Comparison of ENCODE assay signal across 18 mouse cellular contexts in the genomic region with DNA sequence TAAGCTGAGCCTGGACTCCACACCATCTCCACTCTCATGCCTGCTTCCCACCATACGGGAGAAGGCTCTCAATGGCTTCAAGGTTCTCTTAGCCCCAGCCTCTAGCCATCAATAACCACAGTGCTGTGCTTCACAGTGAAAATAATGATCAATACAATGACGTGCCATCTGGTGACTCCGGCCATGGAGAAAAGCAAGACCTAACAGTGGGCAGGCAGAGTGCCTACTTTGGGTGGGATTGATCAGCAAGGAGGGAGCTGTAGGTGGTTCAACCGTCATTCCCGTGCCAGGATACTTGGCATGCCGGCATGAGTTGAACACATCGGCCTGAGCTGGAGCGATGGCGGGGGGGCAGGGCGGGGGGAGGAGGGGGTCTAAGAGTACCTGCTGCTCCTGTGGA. TPM values are rescaled to one million over a fixed set of nuclear protein-coding genes. Genes with fewer than 3 reads are reported as not detected.
DNase-seq lines count a peak whose midpoint lies in the region; ATAC-seq lines count a peak whose summit lies in the region.
"Had no signal": no experiment of that assay in that cellular context is flagged by ENCODE, and none has a peak within 500 bp of the region (broad histone marks: within the 10 kb centered on the region; RNA-seq: fewer than 3 reads in every experiment).

No protein-coding gene starts in this region.

- H3K4me3 ChIP-seq in heart, embryonic 11.5 days (ENCODE audit: low read depth, low read length) = no peak overlapping the region
- H3K4me3 ChIP-seq in midbrain, embryonic 10.5 days = peak overlapping the region; percentile 26
- H3K4me3 ChIP-seq in midbrain, embryonic 13.5 days (replicated peaks) = no peak overlapping the region
- H3K4me3 ChIP-seq in liver, embryonic 12.5 days = no peak overlapping the region
- H3K4me3 ChIP-seq: embryonic facial prominence, embryonic 13.5 days; liver, embryonic 13.5 days; neural tube, embryonic 12.5 days had no signal

- H3K9me3 ChIP-seq in heart, embryonic 11.5 days (replicated peaks; ENCODE audit: control insufficient read depth, low read length) = no peaks in the 10 kb centered on the region
- H3K9me3 ChIP-seq in midbrain, embryonic 10.5 days (replicated peaks) = no peaks in the 10 kb centered on the region
- no peaks in the 10 kb centered on the region for H3K9me3 ChIP-seq in midbrain, embryonic 13.5 days
- H3K9me3 ChIP-seq in liver, embryonic 12.5 days (replicated peaks) = no peaks in the 10 kb centered on the region
- H3K9me3 ChIP-seq: embryonic facial prominence, embryonic 13.5 days; liver, embryonic 13.5 days; neural tube, embryonic 12.5 days had no signal

- 0 out of 2 replicates have a peak overlapping the region, but pooled peaks have one; percentile 29 for H3K4me2 ChIP-seq in heart, embryonic 11.5 days
- H3K4me2 ChIP-seq in midbrain, embryonic 13.5 days (replicated peaks) = no peak overlapping the region; the same call in 1 of the 2 replicates
- no peak overlapping the region; the same call in 1 of the 2 replicates for H3K4me2 ChIP-seq in liver, embryonic 12.5 days
- H3K4me2 ChIP-seq: embryonic facial prominence, embryonic 13.5 days; liver, embryonic 13.5 days had no signal

- WGBS in heart, embryonic 11.5 days (ENCODE audit: insufficient replicate concordance) = 54% methylated on average over 10 of the region's 10 CpGs
- WGBS in midbrain, embryonic 10.5 days = 31% methylated on average over 10 of the region's 10 CpGs
- 30% methylated on average over 10 of the region's 10 CpGs for WGBS in midbrain, embryonic 13.5 days
- WGBS in liver, embryonic 12.5 days (ENCODE audit: insufficient replicate concordance) = 69% methylated on average over 10 of the region's 10 CpGs

- ATAC-seq in heart, embryonic 11.5 days (replicated peaks; ENCODE audit: insufficient number of reproducible peaks, low FRiP score, low TSS enrichment) = no peak
- ATAC-seq in midbrain, embryonic 13.5 days = no peak
- ATAC-seq in liver, embryonic 12.5 days = peak; percentile 30; the same call in 1 of the 2 replicates
- no peak for ATAC-seq in erythroid progenitor cell, adult 5-6 weeks (replicated peaks; ENCODE audit: low FRiP score, poor library complexity, severe bottlenecking)
- ATAC-seq: forebrain, embryonic 14.5 days had no signal

- H3K27ac ChIP-seq in heart, embryonic 11.5 days (ENCODE audit: low read depth, low read length) = no peak overlapping the region
- H3K27ac ChIP-seq in midbrain, embryonic 10.5 days (replicated peaks) = peak overlapping the region; percentile 77
- H3K27ac ChIP-seq in midbrain, embryonic 13.5 days = no peak overlapping the region
- H3K27ac ChIP-seq in liver, embryonic 12.5 days = no peak overlapping the region
- H3K27ac ChIP-seq: liver, embryonic 13.5 days; neural tube, embryonic 12.5 days had no signal

- H3K4me1 ChIP-seq in heart, embryonic 11.5 days (ENCODE audit: control insufficient read depth, insufficient read depth, low read length) = peaks cover 13% of the 10 kb centered on the region; the same call in 1 of the 2 replicates
- H3K4me1 ChIP-seq in midbrain, embryonic 10.5 days = peaks cover 97% of the 10 kb centered on the region
- peaks cover 46% of the 10 kb centered on the region for H3K4me1 ChIP-seq in midbrain, embryonic 13.5 days (replicated peaks)
- peaks cover 45% of the 10 kb centered on the region for H3K4me1 ChIP-seq in liver, embryonic 12.5 days

- no peak overlapping the region for H3K9ac ChIP-seq in heart, embryonic 11.5 days (ENCODE audit: low read depth, low read length)
- H3K9ac ChIP-seq in midbrain, embryonic 13.5 days (replicated peaks) = no peak overlapping the region
- H3K9ac ChIP-seq in liver, embryonic 12.5 days = no peak overlapping the region; the same call in 1 of the 2 replicates
- H3K9ac ChIP-seq: embryonic facial prominence, embryonic 13.5 days; liver, embryonic 13.5 days; neural tube, embryonic 12.5 days had no signal

- H3K27me3 ChIP-seq in heart, embryonic 11.5 days (ENCODE audit: control insufficient read depth, insufficient read depth, low read length) = peaks cover 9% of the 10 kb centered on the region; the same call in 1 of the 2 replicates
- H3K27me3 ChIP-seq in midbrain, embryonic 10.5 days (ENCODE audit: low read depth, poor library complexity, severe bottlenecking) = no peaks in the 10 kb centered on the region
- no peaks in the 10 kb centered on the region for H3K27me3 ChIP-seq in midbrain, embryonic 13.5 days
- peaks cover 44% of the 10 kb centered on the region for H3K27me3 ChIP-seq in liver, embryonic 12.5 days (replicated peaks)
- H3K27me3 ChIP-seq: neural tube, embryonic 12.5 days had no signal

- H3K36me3 ChIP-seq in heart, embryonic 11.5 days (ENCODE audit: control insufficient read depth, insufficient read depth, low read length) = no peaks in the 10 kb centered on the region
- peaks cover 13% of the 10 kb centered on the region; the same call in 1 of the 2 replicates for H3K36me3 ChIP-seq in midbrain, embryonic 10.5 days
- no peaks in the 10 kb centered on the region for H3K36me3 ChIP-seq in midbrain, embryonic 13.5 days
- no peaks in the 10 kb centered on the region for H3K36me3 ChIP-seq in liver, embryonic 12.5 days
- H3K36me3 ChIP-seq: embryonic facial prominence, embryonic 13.5 days; liver, embryonic 13.5 days; neural tube, embryonic 12.5 days had no signal

- no peak for DNase-seq in heart, adult 8-10 months (ENCODE audit: low spot score)
- no peak for DNase-seq in midbrain, embryonic 10.5 days (ENCODE audit: low spot score)
- DNase-seq in spleen, postnatal 4 days (ENCODE audit: low spot score in 2 of 2) = no peak
- DNase-seq: adrenal gland, postnatal 10 days; heart, adult 18-20 months; heart, postnatal 14 days; kidney, adult 9 months; lung, postnatal 14 days; right cerebral cortex, postnatal 4 days; thymus, adult 18-20 months had no signal

RNA-seq across cellular contexts. Expression of gene Zbtb16, which starts 40.3 kb away (rescaled TPM):
- 0.57 and 0.75 TPM in 2 replicates for polyA plus RNA-seq in heart, embryonic 11.5 days (2014; fragmentation: Nextera tagmentation; extraction: Ambion mirVana)
- 100 to 1,000 TPM; 105 to 204 (median 152) TPM for total RNA-seq in heart, adult 8-10 months (2022)
- 39.8 and 48.1 TPM in 2 replicates for polyA plus RNA-seq in midbrain, embryonic 10.5 days (2016; fragmentation: Nextera tagmentation; extraction: Ambion mirVana)
- polyA plus RNA-seq in midbrain, embryonic 13.5 days (2015; fragmentation: Nextera tagmentation; extraction: Ambion mirVana) = 6.8 and 7.2 TPM in 2 replicates
- polyA plus RNA-seq in liver, embryonic 12.5 days (2016; fragmentation: Nextera tagmentation; extraction: Ambion mirVana) = 1.5 and 1.6 TPM in 2 replicates
- under 0.01 TPM in 1 of 2 replicates, not detected in the other for total RNA-seq in erythroid progenitor cell, adult 5-6 weeks (2015; ENCODE audit: low replicate concordance)
- total RNA-seq in erythroid progenitor cell, adult 5-6 weeks (2017; ENCODE audit: low replicate concordance) = 0.13 and 0.76 TPM in 2 replicates
